Mouse (Mus musculus) megakaryocyte, embryonic 14.5 days (primary cell): ENCODE measurements at regions not wholly inside any gene's neighbourhood (a gene's known extent, or its start where the extent isn't known, plus 50 kb on each side); places are given as distances from the start of the nearest gene placed in this dataset.
A peak's percentile ranks its signal among the peaks of the same experiment; 100 is the strongest.

Experiments used
- H3K27me3 ChIP-seq: replicated peaks from 2 replicates; pipeline ENCODE3; 2012; ENCODE audit warnings: inconsistent platforms
- H3K36me3 ChIP-seq: replicated peaks from 2 replicates; pipeline ENCODE3; 2012; ENCODE audit warnings: low read length, inconsistent platforms, mixed read lengths
- H3K4me1 ChIP-seq: 2 replicates; pipeline ENCODE4 v1.6.1; 2012; ENCODE audit warnings: inconsistent platforms
- H3K4me3 ChIP-seq: replicated peaks from 2 replicates; pipeline ENCODE3; 2012; ENCODE audit warnings: moderate library complexity, mild to moderate bottlenecking, inconsistent platforms
- H3K9me3 ChIP-seq: 2 replicates; pipeline ENCODE4 v1.6.1; 2012; ENCODE audit warnings: inconsistent platforms
- FLI1 ChIP-seq: IDR thresholded peaks from 2 replicates; pipeline ENCODE4 v1.6.1; 2012; ENCODE audit warnings: low read length, inconsistent platforms, mixed read lengths
- GATA1 ChIP-seq: IDR thresholded peaks from 3 replicates; pipeline ENCODE4 v1.6.1; 2012; ENCODE audit warnings: mixed read lengths, low read length, inconsistent platforms, borderline replicate concordance

DNA sequence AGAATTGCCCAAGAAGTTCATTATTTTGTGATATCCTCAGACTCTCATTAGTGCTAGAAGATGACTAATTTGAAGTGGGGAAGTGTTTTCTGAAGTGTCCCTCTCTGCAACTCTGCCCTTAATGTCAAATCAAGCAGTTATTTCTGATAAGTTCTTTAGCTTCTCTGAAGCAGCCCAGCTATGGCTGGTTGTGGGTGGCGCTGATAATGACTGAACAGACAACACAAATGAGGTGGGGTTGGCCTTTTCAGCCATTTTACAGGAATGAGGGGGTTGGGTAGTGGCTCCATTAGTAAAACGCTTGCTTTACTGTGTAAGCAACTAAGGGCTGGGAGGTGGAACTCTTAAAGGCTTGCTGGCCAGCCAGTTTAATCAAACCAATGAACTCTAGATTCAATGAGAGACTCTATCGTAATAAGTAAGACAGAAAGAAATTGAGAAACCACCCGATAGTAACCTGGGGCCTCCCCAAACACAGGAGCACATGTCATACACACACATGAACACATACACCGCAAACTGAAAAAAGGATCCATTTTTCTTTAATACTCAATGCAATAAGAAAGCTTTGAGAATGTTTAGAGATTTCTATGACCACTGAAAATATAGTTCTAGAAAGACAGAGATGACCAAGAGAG, 1268.3 kb upstream of the A1bg start:
- Histone ChIP-seq H3K4me3 (no peak overlapping the region), H3K27me3 (no peaks in the 10 kb centered on the region), H3K4me1 (peaks cover 36% of the 10 kb centered on the region), H3K36me3 (peaks cover 56% of the 10 kb centered on the region), H3K9me3 (no peaks in the 10 kb centered on the region)
- TF ChIP-seq FLI1, result no peak
- no peak for TF ChIP-seq GATA1

DNA sequence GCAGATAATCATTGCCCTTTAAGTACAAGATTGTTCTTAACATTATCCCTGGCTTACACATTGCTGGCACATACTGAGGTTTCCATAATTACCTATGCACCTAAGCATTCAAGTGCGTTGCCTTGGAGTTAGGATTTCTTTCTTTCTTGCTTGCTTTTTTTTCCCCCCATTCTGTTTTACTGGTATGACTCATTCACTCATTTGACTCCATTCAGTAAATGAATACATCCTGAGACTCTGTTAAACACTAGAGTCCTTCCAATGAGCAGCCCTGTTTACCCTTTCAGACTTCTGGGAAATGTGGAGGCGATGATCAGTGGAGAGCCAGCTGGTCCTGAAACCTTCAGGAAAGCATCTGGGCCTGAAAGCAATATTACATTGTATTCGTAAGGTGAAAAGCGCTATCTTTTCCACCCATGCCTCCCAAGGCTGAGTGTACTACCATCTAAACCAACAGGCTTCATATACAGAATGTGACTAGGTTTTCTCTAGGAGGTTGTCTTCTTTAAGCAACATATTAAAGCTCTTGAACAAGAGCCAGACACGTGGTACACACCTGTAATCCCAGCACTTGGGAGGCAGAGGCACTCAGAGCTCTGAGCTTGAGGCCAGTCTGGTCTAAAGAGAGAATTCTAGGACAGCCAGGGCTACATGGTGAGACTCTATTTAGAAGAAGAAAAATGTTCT, 1267.6 kb upstream of the A1bg start:
- Histone ChIP-seq H3K4me1 (peaks cover 31% of the 10 kb centered on the region), H3K36me3 (peaks cover 52% of the 10 kb centered on the region), H3K27me3 (no peaks in the 10 kb centered on the region), H3K4me3 (no peak overlapping the region), H3K9me3 (no peaks in the 10 kb centered on the region)
- no peak for TF ChIP-seq FLI1
- no peak for TF ChIP-seq GATA1

DNA sequence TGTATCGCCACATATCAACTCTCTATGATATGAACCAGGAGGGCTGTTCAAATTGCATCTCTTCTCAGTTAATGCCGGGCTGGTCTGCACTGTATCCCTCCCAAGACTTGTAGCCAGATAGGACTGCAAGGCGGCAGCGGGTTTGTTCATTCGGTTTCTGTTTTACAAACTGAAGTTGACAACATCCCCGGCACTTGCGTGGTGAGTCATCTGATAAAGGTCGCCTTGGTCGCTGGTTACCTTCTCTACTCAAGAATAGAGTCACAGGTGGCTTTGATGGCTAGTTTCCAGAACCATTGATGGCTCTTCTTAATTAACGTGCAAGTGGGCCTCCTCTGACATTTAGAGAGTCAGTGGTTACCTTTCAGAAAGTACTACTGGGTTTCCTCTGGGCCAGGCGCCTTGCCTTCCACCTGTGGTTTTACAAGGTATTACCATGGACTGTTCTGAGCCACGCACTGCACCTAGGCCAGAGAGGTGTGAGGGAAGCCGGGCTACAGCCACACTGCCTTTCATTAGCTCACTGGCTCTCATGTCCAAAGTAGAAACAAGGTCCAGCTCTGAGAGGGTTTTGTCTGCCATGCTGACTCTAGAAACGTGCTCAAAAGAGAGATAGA, 1266.9 kb upstream of the A1bg start:
- peaks cover 55% of the 10 kb centered on the region for H3K36me3 ChIP-seq
- no peaks in the 10 kb centered on the region for H3K27me3 ChIP-seq
- no peak overlapping the region for H3K4me3 ChIP-seq
- no peaks in the 10 kb centered on the region for H3K9me3 ChIP-seq
- H3K4me1 ChIP-seq, result peaks cover 33% of the 10 kb centered on the region
- TF ChIP-seq FLI1, result no peak
- TF ChIP-seq GATA1, result no peak

DNA sequence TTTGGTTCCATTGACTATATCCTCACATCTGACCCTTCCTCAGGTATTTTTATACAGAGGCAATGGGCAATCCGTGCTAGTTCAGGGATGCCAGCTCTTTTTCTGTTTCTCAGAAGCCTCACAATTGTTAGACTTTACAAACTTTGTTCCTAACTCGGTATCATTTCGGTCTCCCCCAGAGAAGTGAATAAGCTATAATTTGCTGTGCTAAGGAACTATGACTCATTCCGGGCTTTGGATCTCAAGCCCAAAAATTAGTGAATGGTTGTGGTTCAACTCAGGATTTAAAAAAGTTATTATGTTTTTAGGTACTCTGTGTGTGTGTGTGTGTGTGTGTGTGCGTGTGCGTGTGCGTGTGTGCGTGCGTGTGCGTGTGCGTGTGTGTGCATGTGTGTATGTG, 1263.7 kb upstream of the A1bg start:
- no peaks in the 10 kb centered on the region for H3K9me3 ChIP-seq
- peaks cover 72% of the 10 kb centered on the region for H3K36me3 ChIP-seq
- H3K4me3 ChIP-seq, result no peak overlapping the region
- H3K27me3 ChIP-seq, result no peaks in the 10 kb centered on the region
- TF ChIP-seq FLI1 (no peak), GATA1 (no peak)
- H3K4me1 ChIP-seq, result peaks cover 34% of the 10 kb centered on the region

DNA sequence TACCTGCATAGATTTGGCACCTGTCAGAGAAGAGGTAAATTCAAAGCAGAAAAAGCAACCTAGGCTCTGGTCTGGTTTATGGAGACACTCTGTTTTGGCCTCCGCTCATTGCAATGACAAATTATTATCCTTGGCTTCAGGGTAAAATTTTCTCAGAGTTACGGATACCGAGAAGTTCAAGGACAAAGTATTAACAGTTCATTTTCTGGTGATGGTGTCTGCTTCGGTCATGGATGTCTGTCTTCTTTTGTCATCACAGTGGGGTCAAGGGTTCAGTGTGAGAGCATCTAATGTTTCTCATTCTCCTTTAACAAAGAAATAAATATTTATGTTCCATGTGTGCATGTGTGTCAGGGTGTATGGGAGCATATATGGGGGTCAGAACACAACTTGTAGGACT, 1261.0 kb upstream of the A1bg start:
- Histone ChIP-seq H3K9me3 (no peaks in the 10 kb centered on the region), H3K4me3 (no peak overlapping the region), H3K4me1 (peaks cover 30% of the 10 kb centered on the region), H3K27me3 (no peaks in the 10 kb centered on the region), H3K36me3 (peaks cover 81% of the 10 kb centered on the region)
- TF ChIP-seq GATA1 (no peak), FLI1 (no peak)

DNA sequence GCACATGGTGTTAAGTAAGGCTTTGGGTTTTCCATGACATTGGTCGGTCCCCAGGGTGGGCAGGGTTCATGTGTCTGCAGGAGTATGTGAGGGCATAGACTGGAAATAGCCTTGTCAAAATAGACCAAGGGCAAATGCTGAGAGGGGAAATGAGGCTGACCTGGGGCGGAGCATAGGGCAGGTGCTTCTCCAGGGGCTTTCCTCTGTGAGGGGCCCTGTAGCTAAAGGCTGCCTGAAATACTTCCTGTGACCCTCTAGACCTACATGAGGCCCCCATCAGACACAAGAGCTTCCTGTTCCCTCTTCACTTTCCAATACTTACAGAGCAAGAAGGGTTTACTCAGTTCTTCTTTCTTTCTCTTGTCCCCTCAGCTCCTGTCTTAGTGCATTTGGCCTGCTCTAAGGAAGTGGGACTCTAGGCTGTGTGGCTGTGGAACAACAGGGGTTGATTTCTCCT, 1258.7 kb upstream of the A1bg start:
- Histone ChIP-seq H3K9me3 (no peaks in the 10 kb centered on the region), H3K4me1 (peaks cover 53% of the 10 kb centered on the region), H3K36me3 (peaks cover 80% of the 10 kb centered on the region), H3K4me3 (no peak overlapping the region), H3K27me3 (no peaks in the 10 kb centered on the region)
- TF ChIP-seq FLI1, result no peak
- no peak for TF ChIP-seq GATA1

DNA sequence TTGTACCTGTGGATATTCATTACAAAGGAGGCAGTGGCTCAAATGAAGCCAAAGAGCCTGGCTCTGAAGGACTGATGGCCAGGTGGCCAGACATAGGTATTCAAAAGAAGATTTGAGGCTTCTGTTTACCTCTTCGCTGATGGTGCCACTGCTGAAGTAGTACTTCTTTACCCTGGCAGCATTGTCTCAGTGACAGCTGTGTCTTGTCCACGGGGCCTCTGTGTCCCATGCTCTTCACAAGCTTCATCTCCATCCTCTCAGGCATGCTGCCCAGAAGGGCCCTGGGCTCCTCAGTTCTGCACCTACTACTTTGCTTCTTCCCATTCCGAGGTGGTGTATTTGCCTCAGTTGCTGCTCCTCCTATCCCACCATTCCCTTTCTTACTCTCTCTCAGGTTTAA, 1257.9 kb upstream of the A1bg start:
- Histone ChIP-seq H3K4me3 (no peak overlapping the region), H3K9me3 (no peaks in the 10 kb centered on the region), H3K27me3 (no peaks in the 10 kb centered on the region), H3K4me1 (peaks cover 57% of the 10 kb centered on the region), H3K36me3 (peaks cover 86% of the 10 kb centered on the region)
- TF ChIP-seq FLI1, result no peak
- TF ChIP-seq GATA1, result no peak

DNA sequence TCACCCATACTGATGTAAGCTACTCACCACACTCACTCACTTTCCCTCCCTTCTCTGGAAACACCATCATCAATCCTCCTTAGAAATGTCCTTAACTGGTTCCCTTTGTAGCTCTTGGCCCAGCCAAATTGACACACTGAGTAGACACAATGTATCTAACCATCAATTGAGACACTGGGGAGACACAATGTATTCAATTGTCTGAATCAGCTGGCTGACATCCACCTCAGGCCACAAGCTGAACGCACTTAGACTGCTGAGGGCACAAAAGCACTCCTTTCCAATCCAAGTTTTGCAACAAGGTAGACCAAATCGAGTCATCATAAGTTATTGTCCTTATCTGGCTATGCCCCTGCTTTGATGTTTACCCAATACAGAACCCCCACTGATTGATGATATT, 1257.0 kb upstream of the A1bg start:
- Histone ChIP-seq H3K4me3 (no peak overlapping the region), H3K9me3 (no peaks in the 10 kb centered on the region), H3K36me3 (peaks cover 82% of the 10 kb centered on the region), H3K27me3 (no peaks in the 10 kb centered on the region), H3K4me1 (peaks cover 58% of the 10 kb centered on the region)
- TF ChIP-seq GATA1 (no peak), FLI1 (no peak)

DNA sequence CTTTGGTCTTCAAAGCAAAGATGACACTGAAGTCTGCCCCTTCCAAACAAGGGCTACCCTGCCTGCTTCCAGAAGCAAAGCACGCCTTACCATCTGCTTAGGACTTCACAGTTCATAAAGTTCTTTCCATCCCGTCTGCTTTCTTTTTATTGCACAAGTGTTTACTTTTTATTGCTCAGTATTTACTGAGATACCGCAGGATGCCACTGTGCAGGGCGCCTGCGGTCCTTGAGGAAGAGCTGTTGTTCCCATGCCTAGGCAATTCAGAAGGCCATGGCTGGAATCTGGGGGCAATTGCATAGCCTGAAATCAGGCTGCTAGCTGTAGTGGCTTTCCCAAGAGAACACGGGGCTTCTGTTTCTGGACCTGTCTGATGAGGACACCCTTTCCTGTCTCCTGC, 1255.8 kb upstream of the A1bg start:
- TF ChIP-seq GATA1, result no peak
- no peak for TF ChIP-seq FLI1
- Histone ChIP-seq H3K27me3 (no peaks in the 10 kb centered on the region), H3K4me3 (no peak overlapping the region), H3K36me3 (peaks cover 76% of the 10 kb centered on the region), H3K4me1 (peaks cover 70% of the 10 kb centered on the region), H3K9me3 (no peaks in the 10 kb centered on the region)

DNA sequence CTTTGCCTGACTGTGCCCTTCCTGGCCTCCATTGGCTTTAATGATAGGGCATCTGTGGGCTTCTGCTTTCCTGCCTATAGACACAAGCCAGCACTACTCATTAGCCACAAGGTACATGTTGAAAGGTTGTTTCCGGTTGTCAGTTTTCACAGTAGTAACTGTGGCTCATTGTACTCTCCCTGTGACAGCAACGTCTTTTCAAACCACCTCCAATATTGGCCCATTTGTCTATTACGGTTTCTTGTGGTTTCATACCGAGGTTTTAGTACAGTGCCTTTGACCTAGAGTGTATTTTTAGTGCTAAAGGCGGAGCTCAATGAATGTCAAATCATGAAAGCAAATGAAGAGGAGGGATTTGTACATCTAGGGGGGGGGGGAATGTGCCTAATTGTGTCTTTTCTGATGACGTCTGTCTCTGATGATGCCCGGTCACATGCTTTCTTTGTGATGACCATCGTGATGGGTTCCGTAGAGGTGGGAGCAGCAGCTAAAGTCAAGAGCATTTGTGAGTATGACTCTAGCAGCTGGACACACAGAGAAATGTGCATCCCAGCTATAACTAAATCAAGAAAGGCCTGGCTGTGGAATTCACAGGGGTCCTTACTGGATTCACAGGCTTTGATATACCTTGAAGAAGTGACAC, 1255.1 kb upstream of the A1bg start:
- peak overlapping the region; percentile 25 for H3K4me3 ChIP-seq
- peaks cover 75% of the 10 kb centered on the region for H3K36me3 ChIP-seq
- H3K9me3 ChIP-seq, result no peaks in the 10 kb centered on the region
- H3K4me1 ChIP-seq, result peaks cover 76% of the 10 kb centered on the region
- no peaks in the 10 kb centered on the region for H3K27me3 ChIP-seq
- TF ChIP-seq FLI1, result no peak
- no peak for TF ChIP-seq GATA1
